Mouse (Mus musculus): Measurements from ENCODE around the gene Per3. TPM values are rescaled to one million over a fixed set of nuclear protein-coding genes. Genes with fewer than 3 reads are reported as not detected.
A peak's percentile ranks its signal among the peaks of the same experiment; 100 is the strongest.

Per3 gene
- polyA plus RNA-seq, 1 experiment from 2014 or later: 3.3 TPM

DNA sequence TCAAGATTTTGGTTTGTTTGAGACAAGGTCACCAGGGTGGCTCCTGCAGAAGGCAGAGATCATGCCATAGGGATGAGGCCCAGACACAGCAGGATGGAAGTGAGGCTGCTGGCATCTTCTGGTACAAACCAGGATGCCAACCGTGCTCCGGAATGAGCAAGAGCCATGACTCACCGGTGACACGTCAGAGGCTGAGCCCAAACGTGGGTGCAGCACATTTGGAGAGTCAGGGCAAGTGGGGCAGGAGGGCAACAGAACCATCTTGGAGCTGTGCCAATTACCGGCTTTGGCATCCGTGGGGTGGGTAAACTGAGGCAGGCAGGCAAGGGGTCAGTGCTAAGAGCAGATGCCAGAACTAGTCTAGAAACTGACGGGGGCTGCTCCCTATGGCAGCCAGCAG is 71.2 kb downstream of the Per3 start:
- ATAC-seq (replicated peaks): no peak
- no peak overlapping the region for H3K4me3 ChIP-seq
- no peak overlapping the region for H3K9ac ChIP-seq (replicated peaks)
- H3K4me2 ChIP-seq (replicated peaks): no peak overlapping the region
- WGBS: 83% methylated on average over 8 of the region's 8 CpGs
- no peaks in the 10 kb centered on the region for H3K4me1 ChIP-seq
- no peaks in the 10 kb centered on the region for H3K9me3 ChIP-seq
- H3K36me3 ChIP-seq: no peaks in the 10 kb centered on the region
- no peak overlapping the region for H3K27ac ChIP-seq (replicated peaks)
- no peaks in the 10 kb centered on the region for H3K27me3 ChIP-seq

DNA sequence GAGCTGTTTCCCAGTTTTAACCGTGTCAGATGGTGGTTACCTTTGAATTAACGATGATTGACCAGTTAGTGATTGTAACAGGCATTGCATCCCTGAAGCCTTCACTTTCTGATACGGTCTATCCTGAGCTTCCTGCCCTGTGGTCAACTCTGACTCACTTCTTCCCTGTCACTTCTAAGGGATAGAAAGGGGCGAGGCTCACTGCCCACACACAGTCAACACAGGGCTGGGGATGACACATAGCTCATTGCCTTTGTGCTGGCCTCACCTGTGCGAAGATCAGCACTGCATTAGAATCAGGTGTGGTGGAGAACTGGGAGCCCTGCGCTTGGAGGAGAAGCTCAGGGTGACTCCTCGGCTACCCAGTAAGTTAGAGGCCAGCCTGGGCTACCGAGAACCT is 75.5 kb downstream of the Per3 start:
- Histone ChIP-seq H3K27me3 (no peaks in the 10 kb centered on the region), H3K36me3 (no peaks in the 10 kb centered on the region), H3K4me2 (replicated peaks) (no peak overlapping the region), H3K4me3 (no peak overlapping the region), H3K27ac (replicated peaks) (no peak overlapping the region), H3K9me3 (no peaks in the 10 kb centered on the region), H3K9ac (replicated peaks) (no peak overlapping the region), H3K4me1 (0 out of 2 replicates have a peak, but pooled peaks cover 3% of the 10 kb centered on the region)
- 90% methylated on average over 8 of the region's 8 CpGs for WGBS
- no peak for ATAC-seq (replicated peaks)

DNA sequence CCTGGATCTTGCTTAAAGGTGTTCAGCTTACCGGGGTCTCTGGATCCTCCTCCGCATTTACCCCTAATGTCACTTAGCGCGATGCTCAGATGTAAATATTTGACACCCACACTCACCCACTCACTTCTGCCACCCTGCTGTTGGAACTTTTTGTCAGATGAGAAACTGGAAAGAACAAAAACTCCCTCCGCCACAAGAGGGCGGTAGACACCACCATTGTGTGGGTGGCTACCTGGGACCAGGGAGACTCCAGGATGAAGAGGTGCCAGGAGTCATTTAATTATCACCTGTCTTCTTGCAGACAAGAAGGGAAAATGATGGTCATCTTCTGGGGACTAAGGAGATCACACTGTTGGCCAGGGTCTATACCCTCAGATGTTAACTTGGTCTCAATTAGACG is 77.9 kb downstream of the Per3 start:
- 0 out of 2 replicates have a peak, but pooled peaks cover 6% of the 10 kb centered on the region for H3K4me1 ChIP-seq
- H3K27ac ChIP-seq (replicated peaks): no peak overlapping the region
- no peak for ATAC-seq (replicated peaks)
- H3K4me2 ChIP-seq (replicated peaks): no peak overlapping the region
- no peaks in the 10 kb centered on the region for H3K9me3 ChIP-seq
- no peaks in the 10 kb centered on the region for H3K36me3 ChIP-seq
- H3K27me3 ChIP-seq: no peaks in the 10 kb centered on the region
- no peak overlapping the region for H3K4me3 ChIP-seq
- no peak overlapping the region for H3K9ac ChIP-seq (replicated peaks)
- WGBS: 22% methylated on average over 7 of the region's 7 CpGs

DNA sequence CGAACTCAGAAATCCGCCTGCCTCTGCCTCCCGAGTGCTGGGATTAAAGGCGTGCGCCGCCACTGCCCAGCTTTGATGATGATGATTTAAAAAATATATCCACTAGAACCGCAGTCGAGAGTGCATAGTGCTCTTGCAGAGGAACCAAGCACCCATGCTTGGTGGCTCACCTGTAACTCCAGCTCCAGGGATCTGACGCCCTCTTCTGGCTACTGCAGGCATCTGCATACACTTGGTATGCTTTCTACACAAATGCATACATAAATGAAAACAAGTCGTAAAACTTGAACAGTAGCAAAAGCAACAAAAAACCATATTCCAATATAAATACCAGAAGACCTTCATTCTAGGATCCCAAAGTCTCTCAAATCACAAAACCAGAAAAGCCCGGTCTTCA is 78.9 kb downstream of the Per3 start:
- Histone ChIP-seq H3K36me3 (no peaks in the 10 kb centered on the region), H3K4me3 (no peak overlapping the region), H3K9me3 (no peaks in the 10 kb centered on the region), H3K4me2 (replicated peaks) (no peak overlapping the region), H3K27me3 (no peaks in the 10 kb centered on the region), H3K4me1 (0 out of 2 replicates have a peak, but pooled peaks cover 6% of the 10 kb centered on the region), H3K9ac (replicated peaks) (no peak overlapping the region), H3K27ac (replicated peaks) (no peak overlapping the region)
- no peak for ATAC-seq (replicated peaks)
- 70% methylated on average over 11 of the region's 11 CpGs for WGBS

DNA sequence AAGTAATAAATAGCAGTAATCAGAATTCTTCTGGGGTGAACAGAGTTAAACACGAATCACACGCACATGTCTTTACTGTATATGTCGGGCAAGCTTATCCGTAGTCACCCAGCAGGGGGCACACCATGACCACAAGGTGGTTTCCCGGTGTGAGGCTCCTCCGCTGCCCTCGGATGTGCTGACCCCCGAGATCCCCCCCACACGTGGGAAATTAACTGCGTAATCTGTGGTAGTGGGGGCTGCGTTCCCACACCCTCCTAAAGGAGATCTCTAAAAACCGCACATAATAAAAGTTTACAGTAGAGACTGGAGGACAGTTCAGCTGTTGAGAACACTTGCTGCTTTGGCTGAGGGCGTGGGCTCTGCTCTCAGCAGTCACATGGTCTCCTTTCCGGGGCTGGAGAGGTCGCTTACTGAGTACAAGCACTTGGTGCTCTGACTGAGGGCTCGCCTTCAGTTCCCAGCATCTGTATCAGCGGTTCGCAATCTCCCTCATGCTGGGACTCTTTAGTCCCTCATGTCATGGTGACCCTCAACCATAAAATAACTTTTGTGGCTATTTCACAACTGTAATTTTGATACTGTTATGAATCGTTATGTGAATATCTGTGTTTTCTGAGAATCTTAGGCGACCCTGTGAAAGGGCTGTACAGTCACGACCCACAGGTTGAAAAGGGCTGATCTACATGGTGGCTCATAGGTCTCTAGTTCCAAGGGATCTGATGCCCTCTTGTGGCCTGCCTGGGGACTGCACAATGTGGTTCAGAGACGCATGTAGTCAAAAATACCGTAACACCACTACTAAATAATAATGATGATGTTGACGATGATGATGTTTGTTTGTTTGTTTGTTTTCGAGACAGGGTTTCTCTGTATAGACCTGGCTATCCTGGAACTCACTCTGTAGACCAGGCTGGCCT is 79.6 kb downstream of the Per3 start:
- Histone ChIP-seq H3K4me1 (0 out of 2 replicates have a peak, but pooled peaks cover 6% of the 10 kb centered on the region), H3K9me3 (no peaks in the 10 kb centered on the region), H3K36me3 (no peaks in the 10 kb centered on the region), H3K27ac (replicated peaks) (no peak overlapping the region), H3K4me3 (no peak overlapping the region), H3K27me3 (no peaks in the 10 kb centered on the region), H3K4me2 (replicated peaks) (no peak overlapping the region), H3K9ac (replicated peaks) (no peak overlapping the region)
- no peak for ATAC-seq (replicated peaks)
- 13% methylated on average over 25 of the region's 25 CpGs for WGBS

DNA sequence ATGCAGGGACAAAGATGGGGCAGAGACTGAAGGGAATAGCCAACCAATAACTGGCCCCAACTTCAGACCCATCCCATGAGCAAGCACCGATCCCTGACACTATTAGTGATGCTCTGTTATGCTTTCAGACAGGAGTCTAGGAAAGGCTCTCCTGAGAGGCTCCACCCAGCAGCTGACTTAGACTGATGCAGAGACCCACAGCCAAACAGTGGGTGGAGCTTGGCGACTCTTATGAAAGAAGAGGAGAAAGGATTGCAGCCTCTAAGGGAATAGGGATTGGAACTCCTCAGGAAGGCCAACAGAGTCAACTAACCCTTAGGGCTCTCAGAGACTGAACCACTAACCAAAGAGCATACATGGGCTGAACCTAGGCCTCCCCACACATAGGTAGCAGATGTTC is 80.8 kb downstream of the Per3 start:
- H3K9me3 ChIP-seq: no peaks in the 10 kb centered on the region
- H3K27me3 ChIP-seq: no peaks in the 10 kb centered on the region
- no peak overlapping the region for H3K9ac ChIP-seq (replicated peaks)
- 0 out of 2 replicates have a peak, but pooled peaks cover 6% of the 10 kb centered on the region for H3K4me1 ChIP-seq
- 75% methylated on average over 2 of the region's 2 CpGs for WGBS
- H3K27ac ChIP-seq (replicated peaks): no peak overlapping the region
- no peak overlapping the region for H3K4me3 ChIP-seq
- H3K36me3 ChIP-seq: no peaks in the 10 kb centered on the region
- no peak overlapping the region for H3K4me2 ChIP-seq (replicated peaks)
- no peak for ATAC-seq (replicated peaks)

DNA sequence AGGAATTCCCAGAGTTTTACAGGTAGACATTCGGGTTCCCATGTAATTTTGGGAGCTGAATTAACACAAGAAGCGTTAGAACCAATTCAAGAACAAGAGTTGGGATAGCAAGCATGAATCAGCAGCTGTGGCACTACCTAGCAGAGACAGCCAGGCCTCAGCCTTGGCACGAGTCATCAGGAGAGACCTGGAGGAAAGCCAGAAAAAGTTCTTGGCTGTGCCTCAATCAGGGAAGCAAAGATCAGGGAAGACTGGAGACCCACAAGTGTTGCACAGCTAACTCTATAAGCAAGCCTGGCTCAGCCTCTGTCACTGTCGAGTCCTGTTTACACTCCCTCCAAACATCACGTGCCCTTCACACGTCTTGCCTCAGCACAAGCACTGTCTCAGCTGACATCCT is 82.2 kb downstream of the Per3 start:
- no peak overlapping the region for H3K4me3 ChIP-seq
- WGBS: 55% methylated on average over 6 of the region's 6 CpGs
- H3K27me3 ChIP-seq: no peaks in the 10 kb centered on the region
- H3K9me3 ChIP-seq: no peaks in the 10 kb centered on the region
- H3K4me1 ChIP-seq: 0 out of 2 replicates have a peak, but pooled peaks cover 6% of the 10 kb centered on the region
- H3K27ac ChIP-seq (replicated peaks): no peak overlapping the region
- no peak overlapping the region for H3K4me2 ChIP-seq (replicated peaks)
- H3K36me3 ChIP-seq: no peaks in the 10 kb centered on the region
- ATAC-seq (replicated peaks): no peak
- H3K9ac ChIP-seq (replicated peaks): no peak overlapping the region

DNA sequence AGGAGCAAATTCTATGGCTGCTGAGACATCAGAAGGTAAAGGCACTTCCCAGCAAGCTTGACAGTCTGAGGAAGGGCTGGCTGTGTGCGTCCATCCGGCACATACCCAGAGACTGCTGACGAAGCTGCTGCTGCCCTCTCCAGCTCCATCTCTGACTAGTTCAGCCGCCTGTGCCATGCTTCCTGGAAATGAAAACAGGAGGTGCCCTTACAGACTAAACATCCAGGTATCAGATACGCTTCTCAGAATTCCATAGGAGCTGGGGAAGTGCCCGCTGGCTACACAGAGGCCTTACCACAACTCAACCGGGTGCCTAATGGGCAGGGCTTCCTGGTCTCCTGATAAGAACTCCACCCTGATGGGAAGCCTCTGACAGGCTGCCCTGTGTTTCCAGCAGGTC is 85.9 kb downstream of the Per3 start:
- Histone ChIP-seq H3K9me3 (no peaks in the 10 kb centered on the region), H3K4me1 (peaks cover 12% of the 10 kb centered on the region), H3K9ac (replicated peaks) (no peak overlapping the region), H3K4me3 (no peak overlapping the region), H3K27me3 (no peaks in the 10 kb centered on the region), H3K36me3 (no peaks in the 10 kb centered on the region), H3K27ac (replicated peaks) (no peak overlapping the region), H3K4me2 (replicated peaks) (no peak overlapping the region)
- 86% methylated on average over 7 of the region's 7 CpGs for WGBS
- no peak for ATAC-seq (replicated peaks)

DNA sequence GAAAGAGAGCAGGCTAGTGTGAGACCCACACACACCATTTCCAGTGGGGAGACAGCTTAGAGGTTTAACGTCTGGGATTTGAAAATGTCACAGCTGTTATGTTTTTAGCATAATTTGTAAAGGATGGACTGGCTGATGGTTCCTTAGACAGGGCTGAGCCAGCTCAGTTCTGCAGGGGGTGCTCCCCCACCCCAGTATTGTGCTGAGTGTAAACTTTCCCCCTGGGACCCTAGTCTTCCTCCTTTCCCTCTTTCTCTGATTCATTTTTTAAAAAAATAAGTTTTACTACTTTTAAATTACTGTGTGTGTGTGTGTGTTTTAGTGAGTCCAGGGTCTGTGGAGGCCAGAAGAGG is 87.4 kb downstream of the Per3 start:
- no peak overlapping the region for H3K4me3 ChIP-seq
- 24% methylated on average over 1 of the region's 1 CpGs for WGBS
- H3K27ac ChIP-seq (replicated peaks): no peak overlapping the region
- no peaks in the 10 kb centered on the region for H3K9me3 ChIP-seq
- H3K4me1 ChIP-seq: peaks cover 11% of the 10 kb centered on the region
- H3K4me2 ChIP-seq (replicated peaks): no peak overlapping the region
- H3K27me3 ChIP-seq: no peaks in the 10 kb centered on the region
- H3K36me3 ChIP-seq: no peaks in the 10 kb centered on the region
- ATAC-seq (replicated peaks): peak; percentile 4; the same call in 1 of the 2 replicates
- no peak overlapping the region for H3K9ac ChIP-seq (replicated peaks)

DNA sequence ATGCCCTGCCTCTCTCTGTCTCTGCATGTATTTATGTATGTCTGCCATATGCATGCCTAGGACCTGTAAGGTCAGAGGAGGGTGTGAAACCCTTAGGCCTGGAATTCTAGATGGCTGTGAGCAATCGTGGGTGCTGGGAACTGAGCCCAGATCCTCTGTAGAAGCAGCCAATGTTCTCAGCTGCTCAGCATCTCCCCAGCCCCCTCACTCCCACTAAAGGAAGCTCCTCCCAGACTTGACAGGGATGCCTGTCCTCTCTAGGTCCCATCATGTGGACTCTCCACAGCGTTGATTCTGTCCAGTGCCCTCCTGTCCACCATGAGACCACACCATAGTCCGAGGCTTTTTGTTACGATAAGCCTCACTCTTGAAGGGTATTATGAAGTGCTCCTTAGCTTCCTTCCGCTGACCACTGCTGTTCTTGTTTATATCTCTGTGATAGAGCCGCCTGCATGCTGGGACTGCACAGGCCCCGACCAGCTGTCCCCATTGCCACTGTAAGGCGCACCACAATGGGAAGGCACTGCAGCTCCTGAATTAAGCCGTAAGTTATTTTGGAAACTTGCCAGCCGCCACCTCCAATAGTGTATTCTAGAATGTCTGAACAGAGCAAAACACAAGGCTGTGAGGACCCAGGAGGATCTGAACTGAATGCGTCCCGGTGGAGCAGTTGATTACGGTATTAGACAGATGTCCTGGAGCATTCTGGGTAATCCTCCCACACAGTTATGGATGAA is 87.9 kb downstream of the Per3 start:
- no peaks in the 10 kb centered on the region for H3K9me3 ChIP-seq
- peak; percentile 53 for ATAC-seq (replicated peaks)
- H3K4me2 ChIP-seq (replicated peaks): no peak overlapping the region
- peaks cover 9% of the 10 kb centered on the region for H3K4me1 ChIP-seq
- H3K9ac ChIP-seq (replicated peaks): no peak overlapping the region
- no peaks in the 10 kb centered on the region for H3K27me3 ChIP-seq
- 35% methylated on average over 13 of the region's 13 CpGs for WGBS
- H3K36me3 ChIP-seq: no peaks in the 10 kb centered on the region
- peak overlapping the region; percentile 22; the same call in 1 of the 2 replicates for H3K27ac ChIP-seq (replicated peaks)
- no peak overlapping the region for H3K4me3 ChIP-seq
